Mouse (Mus musculus) stomach, embryonic 15.5 days (tissue): ENCODE measurements at regions not wholly inside any gene's neighbourhood (a gene's known extent, or its start where the extent isn't known, plus 50 kb on each side); places are given as distances from the start of the nearest gene placed in this dataset.

Experiments
- ATAC-seq: fragments of 200-750 bp; cut with Nextera tagmentation; 2 replicates; pipeline ENCODE4 v1.8.0; 2017; ENCODE audit warnings: low read depth, moderate number of reproducible peaks, moderate TSS enrichment; ENCODE audit not compliant: insufficient read depth, low FRiP score
- H3K27ac ChIP-seq: fragments of 300-500 bp; sonication (generic); 2 replicates; pipeline ENCODE4 v1.5.1; 2015; ENCODE audit warnings: mild to moderate bottlenecking, inconsistent platforms
- H3K27me3 ChIP-seq: fragments of 300-500 bp; sonication (generic); replicated peaks from 2 replicates; pipeline ENCODE4 v1.6.1; 2015; ENCODE audit warnings: inconsistent platforms
- H3K36me3 ChIP-seq: fragments of 300-500 bp; sonication (generic); 2 replicates; pipeline ENCODE4 v1.6.1; 2015; ENCODE audit warnings: inconsistent platforms
- H3K4me1 ChIP-seq: fragments of 300-500 bp; sonication (generic); 2 replicates; pipeline ENCODE4 v1.6.1; 2015; ENCODE audit warnings: inconsistent platforms
- H3K4me2 ChIP-seq: fragments of 300-500 bp; sonication (generic); 2 replicates; pipeline ENCODE4 v1.6.1; 2015; ENCODE audit warnings: mild to moderate bottlenecking, inconsistent platforms
- H3K4me3 ChIP-seq: fragments of 300-500 bp; sonication (generic); replicated peaks from 2 replicates; pipeline ENCODE4 v1.5.1; 2015; ENCODE audit warnings: inconsistent platforms
- H3K9ac ChIP-seq: fragments of 300-500 bp; sonication (generic); 2 replicates; pipeline ENCODE4 v1.6.1; 2015; ENCODE audit warnings: inconsistent platforms
- H3K9me3 ChIP-seq: fragments of 300-500 bp; sonication (generic); 2 replicates; pipeline ENCODE4 v1.6.1; 2016; ENCODE audit warnings: inconsistent platforms
- WGBS: fragments of 180-500 bp; shearing (Covaris S2); methylation state at CpG from one replicate; pipeline ENCODE4 v1.1.7; 2015; 5-methylcytosine and 5-hydroxymethylcytosine counted together

- Histone ChIP-seq H3K4me1 (peaks cover 33% of the 10 kb centered on the region), H3K4me3 (no peak overlapping the region), H3K9me3 (no peaks in the 10 kb centered on the region), H3K27ac (no peak overlapping the region), H3K27me3 (no peaks in the 10 kb centered on the region), H3K9ac (no peak overlapping the region), H3K36me3 (no peaks in the 10 kb centered on the region), H3K4me2 (no peak overlapping the region)
- ATAC-seq: no peak
- 68% methylated on average over 6 of the region's 6 CpGs for WGBS
Observed at GRCm38 (mm10) chr11:22633961-22634360, 122.1 kb downstream of the Tmem17 start.

- H3K36me3 ChIP-seq: no peaks in the 10 kb centered on the region
- no peak overlapping the region for H3K4me3 ChIP-seq
- no peaks in the 10 kb centered on the region for H3K27me3 ChIP-seq
- no peak overlapping the region for H3K4me2 ChIP-seq
- no peak for ATAC-seq
- no peak overlapping the region for H3K9ac ChIP-seq
- H3K9me3 ChIP-seq: no peaks in the 10 kb centered on the region
- 41% methylated on average over 2 of the region's 2 CpGs for WGBS
- H3K27ac ChIP-seq: no peak overlapping the region
- peaks cover 25% of the 10 kb centered on the region for H3K4me1 ChIP-seq
Observed at GRCm38 (mm10) chr11:22635021-22635420, 123.1 kb downstream of the Tmem17 start.

- Histone ChIP-seq H3K27ac (peak overlapping the region; percentile 62), H3K4me2 (no peak overlapping the region), H3K9ac (no peak overlapping the region), H3K27me3 (no peaks in the 10 kb centered on the region), H3K4me3 (no peak overlapping the region), H3K9me3 (no peaks in the 10 kb centered on the region), H3K4me1 (peaks cover 19% of the 10 kb centered on the region), H3K36me3 (no peaks in the 10 kb centered on the region)
- no peak for ATAC-seq
- 66% methylated on average over 7 of the region's 7 CpGs for WGBS
Observed at GRCm38 (mm10) chr11:22636321-22636720, 124.4 kb downstream of the Tmem17 start.

- no peak overlapping the region for H3K9ac ChIP-seq
- no peaks in the 10 kb centered on the region for H3K36me3 ChIP-seq
- no peaks in the 10 kb centered on the region for H3K9me3 ChIP-seq
- no peak overlapping the region for H3K4me2 ChIP-seq
- H3K27me3 ChIP-seq: no peaks in the 10 kb centered on the region
- H3K4me1 ChIP-seq: peaks cover 15% of the 10 kb centered on the region
- peak overlapping the region; percentile 62 for H3K27ac ChIP-seq
- ATAC-seq: no peak
- WGBS: 59% methylated on average over 9 of the region's 9 CpGs
- H3K4me3 ChIP-seq: no peak overlapping the region
Observed at GRCm38 (mm10) chr11:22636761-22637557, 125.1 kb downstream of the Tmem17 start.

- no peaks in the 10 kb centered on the region for H3K27me3 ChIP-seq
- peaks cover 11% of the 10 kb centered on the region for H3K4me1 ChIP-seq
- H3K9ac ChIP-seq: no peak overlapping the region
- H3K27ac ChIP-seq: no peak overlapping the region
- H3K9me3 ChIP-seq: no peaks in the 10 kb centered on the region
- H3K4me2 ChIP-seq: no peak overlapping the region
- H3K4me3 ChIP-seq: no peak overlapping the region
- WGBS: 67% methylated on average over 6 of the region's 6 CpGs
- no peaks in the 10 kb centered on the region for H3K36me3 ChIP-seq
- ATAC-seq: no peak
Observed at GRCm38 (mm10) chr11:22638171-22638570, 126.3 kb downstream of the Tmem17 start.

GRCm38 (mm10) chr11:22638700-22639099 is 126.8 kb downstream of the Tmem17 start:
- no peak overlapping the region for H3K4me3 ChIP-seq
- WGBS: 57% methylated on average over 2 of the region's 2 CpGs
- H3K4me2 ChIP-seq: no peak overlapping the region
- no peaks in the 10 kb centered on the region for H3K36me3 ChIP-seq
- H3K27ac ChIP-seq: no peak overlapping the region
- no peaks in the 10 kb centered on the region for H3K27me3 ChIP-seq
- no peak overlapping the region for H3K9ac ChIP-seq
- no peaks in the 10 kb centered on the region for H3K9me3 ChIP-seq
- H3K4me1 ChIP-seq: peaks cover 11% of the 10 kb centered on the region
- no peak for ATAC-seq

- no peak for ATAC-seq
- Histone ChIP-seq H3K4me3 (no peak overlapping the region), H3K4me1 (peaks cover 11% of the 10 kb centered on the region), H3K27ac (no peak overlapping the region), H3K9me3 (no peaks in the 10 kb centered on the region), H3K9ac (no peak overlapping the region), H3K4me2 (no peak overlapping the region), H3K27me3 (no peaks in the 10 kb centered on the region), H3K36me3 (no peaks in the 10 kb centered on the region)
- WGBS: 28% methylated on average over 3 of the region's 3 CpGs
Observed at GRCm38 (mm10) chr11:22640371-22640990, 128.6 kb downstream of the Tmem17 start.

GRCm38 (mm10) chr11:22641450-22641849 is 129.6 kb downstream of the Tmem17 start:
- Histone ChIP-seq H3K36me3 (no peaks in the 10 kb centered on the region), H3K9me3 (no peaks in the 10 kb centered on the region), H3K4me1 (peaks cover 8% of the 10 kb centered on the region), H3K4me2 (no peak overlapping the region), H3K9ac (no peak overlapping the region), H3K27me3 (no peaks in the 10 kb centered on the region), H3K27ac (no peak overlapping the region), H3K4me3 (no peak overlapping the region)
- ATAC-seq: no peak
- WGBS: 87% methylated on average over 1 of the region's 1 CpGs

- Histone ChIP-seq H3K4me1 (no peaks in the 10 kb centered on the region), H3K4me2 (no peak overlapping the region), H3K27me3 (no peaks in the 10 kb centered on the region), H3K27ac (peak overlapping the region; percentile 33; the same call in 1 of the 2 replicates), H3K36me3 (no peaks in the 10 kb centered on the region), H3K9me3 (no peaks in the 10 kb centered on the region), H3K4me3 (no peak overlapping the region), H3K9ac (no peak overlapping the region)
- ATAC-seq: peak; percentile 87; the same call in 1 of the 2 replicates
- WGBS: 26% methylated on average over 3 of the region's 3 CpGs
Observed at GRCm38 (mm10) chr11:22644010-22644625, 132.2 kb downstream of the Tmem17 start.

GRCm38 (mm10) chr11:22644877-22645276 is 133.0 kb downstream of the Tmem17 start:
- no peak overlapping the region for H3K4me2 ChIP-seq
- H3K4me3 ChIP-seq: no peak overlapping the region
- WGBS: 29% methylated on average over 1 of the region's 1 CpGs
- H3K36me3 ChIP-seq: no peaks in the 10 kb centered on the region
- no peaks in the 10 kb centered on the region for H3K4me1 ChIP-seq
- no peak overlapping the region for H3K9ac ChIP-seq
- H3K27me3 ChIP-seq: no peaks in the 10 kb centered on the region
- no peaks in the 10 kb centered on the region for H3K9me3 ChIP-seq
- H3K27ac ChIP-seq: no peak overlapping the region
- no peak for ATAC-seq

- Histone ChIP-seq H3K4me2 (no peak overlapping the region), H3K4me1 (no peaks in the 10 kb centered on the region), H3K27me3 (no peaks in the 10 kb centered on the region), H3K4me3 (no peak overlapping the region), H3K27ac (no peak overlapping the region), H3K9me3 (no peaks in the 10 kb centered on the region), H3K9ac (no peak overlapping the region), H3K36me3 (no peaks in the 10 kb centered on the region)
- 84% methylated on average over 6 of the region's 6 CpGs for WGBS
- no peak for ATAC-seq
Observed at GRCm38 (mm10) chr11:22646192-22646936, 134.5 kb downstream of the Tmem17 start.

- Histone ChIP-seq H3K9ac (no peak overlapping the region), H3K4me1 (no peaks in the 10 kb centered on the region), H3K9me3 (no peaks in the 10 kb centered on the region), H3K36me3 (no peaks in the 10 kb centered on the region), H3K4me3 (no peak overlapping the region), H3K4me2 (no peak overlapping the region), H3K27ac (no peak overlapping the region), H3K27me3 (no peaks in the 10 kb centered on the region)
- no peak for ATAC-seq
- 80% methylated on average over 5 of the region's 5 CpGs for WGBS
Observed at GRCm38 (mm10) chr11:22648275-22648674, 136.4 kb downstream of the Tmem17 start.
